Mouse (Mus musculus) NIH3T3 (cell line): Measurements from ENCODE around the gene Mrps5.
"Not testable (repeated sequence)": the region's sequence is repeated elsewhere in the genome, so short reads cannot be mapped to it uniquely, and the experiment has no call there.

Source experiments
- DNase-seq: peaks from one replicate; pipeline ENCODE4 v3.0.0-alpha.2; 2012; ENCODE audit warnings: low read depth

Gene Mrps5

GRCm38 (mm10) chr2:127586694-127587513 is at the start of gene Mrps5, which contains the start of gene Zfp661:
Mrps5 (plus strand) TSS chr2:127587222.
Zfp661 (minus strand) TSS chr2:127587094.
- DNase-seq, result peak; percentile 90

GRCm38 (mm10) chr2:127537548-127537947 is 49.5 kb upstream of the Mrps5 start:
- peak; percentile 52 for DNase-seq

- peak; percentile 22 for DNase-seq
These were observed 47.5 kb upstream of the Mrps5 start for GRCm38 (mm10) chr2:127539494-127539893.

GRCm38 (mm10) chr2:127541185-127541584 is 45.8 kb upstream of the Mrps5 start, which contains the start of gene Prom2:
Prom2 (minus strand) TSS chr2:127541467.
- DNase-seq, result no peak

GRCm38 (mm10) chr2:127541697-127542096 is 45.3 kb upstream of the Mrps5 start:
- no peak for DNase-seq

- DNase-seq, result no peak
These were observed 38.5 kb upstream of the Mrps5 start for GRCm38 (mm10) chr2:127548342-127549074.

GRCm38 (mm10) chr2:127549711-127550110 is 37.3 kb upstream of the Mrps5 start:
- no peak for DNase-seq

- no peak for DNase-seq
These were observed 36.6 kb upstream of the Mrps5 start for GRCm38 (mm10) chr2:127550446-127550845.

- no peak for DNase-seq
These were observed 35.9 kb upstream of the Mrps5 start for GRCm38 (mm10) chr2:127551078-127551477.

- DNase-seq, result peak; percentile 86
These were observed 27.7 kb upstream of the Mrps5 start for GRCm38 (mm10) chr2:127559070-127559966.

- peak; percentile 59 for DNase-seq
These were observed 13.7 kb upstream of the Mrps5 start for GRCm38 (mm10) chr2:127573322-127573721.

- peak; percentile 95 for DNase-seq
These were observed 2.6 kb upstream of the Mrps5 start for GRCm38 (mm10) chr2:127584436-127584858.

GRCm38 (mm10) chr2:127587514-127587844 is 457 bp downstream of the Mrps5 start:
- no peak for DNase-seq

- no peak for DNase-seq
These were observed 1.9 kb downstream of the Mrps5 start for GRCm38 (mm10) chr2:127588897-127589296.

- no peak for DNase-seq
These were observed 3.2 kb downstream of the Mrps5 start for GRCm38 (mm10) chr2:127590204-127590603.

GRCm38 (mm10) chr2:127590840-127591239 is 3.8 kb downstream of the Mrps5 start:
- no peak for DNase-seq

- DNase-seq, result not testable (repeated sequence)
These were observed 16.4 kb downstream of the Mrps5 start for GRCm38 (mm10) chr2:127603383-127603782.

- no peak for DNase-seq
These were observed 18.2 kb downstream of the Mrps5 start for GRCm38 (mm10) chr2:127605203-127605602.

- DNase-seq, result peak; percentile 76
These were observed 21.2 kb downstream of the Mrps5 start for GRCm38 (mm10) chr2:127608234-127608633.

- no peak for DNase-seq
These were observed 22.0 kb downstream of the Mrps5 start for GRCm38 (mm10) chr2:127608986-127609385.

- no peak for DNase-seq
These were observed 24.4 kb downstream of the Mrps5 start for GRCm38 (mm10) chr2:127611386-127611785.

GRCm38 (mm10) chr2:127612288-127612687 is 25.3 kb downstream of the Mrps5 start:
- no peak for DNase-seq
